Mouse (Mus musculus): ENCODE data around the gene Tram2. TPM values are rescaled to one million over a fixed set of nuclear protein-coding genes. Genes with fewer than 3 reads are reported as not detected.

The Tram2 gene
- total and polyA plus RNA-seq, 2 experiments from 2014 or later: 1.4 to 2.1 TPM

DNA sequence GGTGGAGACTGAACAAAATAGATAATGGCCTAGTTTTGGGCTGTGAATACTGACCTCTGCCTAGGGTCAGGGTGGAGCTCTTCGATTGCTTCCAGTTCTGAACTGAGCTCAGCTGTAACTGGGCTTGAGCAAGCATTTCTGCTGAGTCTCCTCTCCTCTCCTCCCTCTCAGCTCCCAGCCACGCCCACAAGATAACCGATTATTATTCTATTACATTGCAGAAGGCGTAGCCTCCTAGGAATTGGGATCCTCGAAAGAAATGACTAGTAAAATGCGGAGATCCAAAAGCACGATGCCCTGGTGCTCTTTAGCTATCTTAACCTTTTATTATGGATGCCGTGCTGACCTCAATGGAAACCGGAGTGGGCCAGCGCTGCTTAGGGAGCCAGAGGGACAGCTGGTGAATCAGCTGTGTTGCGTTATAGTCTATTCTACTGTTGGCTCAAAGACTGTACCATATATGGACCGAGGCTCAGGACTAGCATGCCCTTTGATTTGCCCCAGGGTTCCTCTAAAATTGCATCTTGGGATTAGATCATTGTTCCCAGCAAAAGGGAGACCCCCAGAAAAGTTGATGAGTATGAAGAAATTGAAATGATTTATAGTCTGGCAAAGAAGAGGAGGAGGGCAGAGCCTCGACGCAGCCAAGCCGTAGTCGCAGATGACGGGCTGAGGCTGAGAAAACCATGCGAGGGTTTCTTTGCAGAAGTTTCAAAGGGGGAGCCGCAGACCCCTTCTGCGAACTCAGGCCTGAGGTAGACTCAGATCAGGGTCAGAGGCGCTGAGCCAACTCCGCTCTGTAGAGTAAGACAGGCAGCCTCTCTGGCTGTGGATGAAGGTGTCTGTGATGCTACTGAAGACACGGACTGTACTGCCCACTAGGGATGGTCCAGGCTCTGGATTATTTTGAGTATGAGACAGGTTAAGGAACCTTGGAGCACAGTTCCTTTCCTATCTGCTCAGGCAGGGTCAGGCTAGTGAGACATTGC is 18.3 kb upstream of the Tram2 start:
- Histone ChIP-seq H3K4me3 (ENCODE audit: low read depth, low read length) (no peak overlapping the region), H3K27ac (ENCODE audit: low read depth, low read length) (no peak overlapping the region), H3K36me3 (ENCODE audit: insufficient read depth, low read length) (no peaks in the 10 kb centered on the region), H3K9ac (replicated peaks; ENCODE audit: low read length, poor library complexity, severe bottlenecking) (no peak overlapping the region), H3K9me3 (ENCODE audit: low read length) (no peaks in the 10 kb centered on the region), H3K27me3 (ENCODE audit: insufficient read depth, low read length) (no peaks in the 10 kb centered on the region), H3K4me2 (ENCODE audit: low read depth, low read length, poor library complexity, severe bottlenecking) (no peak overlapping the region), H3K4me1 (ENCODE audit: insufficient read depth, low read length) (no peaks in the 10 kb centered on the region)
- no peak for DNase-seq (ENCODE audit: low spot score)
- WGBS: 88% methylated on average over 23 of the region's 23 CpGs
- ATAC-seq (ENCODE audit: low FRiP score): no peak
- no peak for TF ChIP-seq CTCF (IDR thresholded peaks at IDR 0.05)

DNA sequence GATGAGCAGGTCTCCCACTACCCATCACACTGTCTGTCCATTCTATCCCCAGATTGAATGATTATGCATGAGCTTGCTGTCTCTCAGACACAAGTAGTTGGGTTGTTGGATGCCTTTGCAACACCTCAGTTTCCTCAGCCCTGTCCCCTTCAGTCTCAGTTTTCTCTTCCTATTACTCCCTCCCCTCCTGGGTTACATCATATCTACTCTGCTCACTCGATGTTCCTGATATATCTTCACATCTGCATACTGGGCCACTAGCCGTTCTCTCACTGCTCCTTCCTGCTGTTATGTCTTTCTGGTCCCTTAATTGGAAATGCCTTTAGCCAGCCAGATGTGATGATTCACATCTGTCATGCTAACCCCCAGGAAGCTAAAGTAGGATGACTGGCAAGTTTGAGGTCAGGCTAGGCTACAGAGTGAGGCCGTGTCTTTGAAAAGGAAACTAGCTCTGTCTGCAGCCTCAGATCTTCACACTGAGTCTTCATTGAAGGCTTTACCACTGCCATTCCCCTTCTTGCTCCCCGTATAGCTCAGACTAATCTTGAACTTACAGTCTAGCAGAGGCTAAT is 15.7 kb upstream of the Tram2 start:
- TF ChIP-seq CTCF (IDR thresholded peaks at IDR 0.05): no peak
- DNase-seq (ENCODE audit: low spot score): no peak
- Histone ChIP-seq H3K4me2 (ENCODE audit: low read depth, low read length, poor library complexity, severe bottlenecking) (no peak overlapping the region), H3K27me3 (ENCODE audit: insufficient read depth, low read length) (no peaks in the 10 kb centered on the region), H3K4me3 (ENCODE audit: low read depth, low read length) (no peak overlapping the region), H3K27ac (ENCODE audit: low read depth, low read length) (no peak overlapping the region), H3K9me3 (ENCODE audit: low read length) (no peaks in the 10 kb centered on the region), H3K9ac (replicated peaks; ENCODE audit: low read length, poor library complexity, severe bottlenecking) (no peak overlapping the region), H3K4me1 (ENCODE audit: insufficient read depth, low read length) (no peaks in the 10 kb centered on the region), H3K36me3 (ENCODE audit: insufficient read depth, low read length) (no peaks in the 10 kb centered on the region)
- WGBS: 74% methylated on average over 4 of the region's 4 CpGs
- ATAC-seq (ENCODE audit: low FRiP score): no peak

DNA sequence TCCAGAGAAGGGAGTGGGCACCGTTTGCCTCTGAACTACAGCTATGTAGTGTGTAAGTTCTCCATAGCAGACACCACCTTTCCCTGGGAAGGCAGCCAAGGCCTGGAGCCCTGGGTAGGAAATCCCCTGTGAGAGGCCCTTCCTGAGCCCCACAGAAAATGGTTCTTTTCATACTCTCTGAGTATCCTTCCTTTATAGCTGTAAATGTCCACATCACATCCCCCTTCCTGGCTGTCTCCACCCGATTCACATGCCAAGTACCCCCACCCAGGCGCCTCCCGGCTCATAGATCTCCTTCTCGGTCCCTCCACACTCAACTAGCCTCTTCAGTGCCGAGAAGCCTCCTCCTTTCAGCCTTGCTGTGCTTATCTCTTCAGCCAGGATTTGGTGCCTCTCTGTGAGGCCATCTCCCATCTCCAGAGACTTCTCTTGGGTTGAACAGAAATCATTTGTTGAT is 10.7 kb upstream of the Tram2 start:
- Histone ChIP-seq H3K27ac (ENCODE audit: low read depth, low read length) (no peak overlapping the region), H3K4me1 (ENCODE audit: insufficient read depth, low read length) (no peaks in the 10 kb centered on the region), H3K4me2 (ENCODE audit: low read depth, low read length, poor library complexity, severe bottlenecking) (no peak overlapping the region), H3K36me3 (ENCODE audit: insufficient read depth, low read length) (no peaks in the 10 kb centered on the region), H3K9ac (replicated peaks; ENCODE audit: low read length, poor library complexity, severe bottlenecking) (no peak overlapping the region), H3K9me3 (ENCODE audit: low read length) (no peaks in the 10 kb centered on the region), H3K4me3 (ENCODE audit: low read depth, low read length) (no peak overlapping the region), H3K27me3 (ENCODE audit: insufficient read depth, low read length) (no peaks in the 10 kb centered on the region)
- no peak for ATAC-seq (ENCODE audit: low FRiP score)
- DNase-seq (ENCODE audit: low spot score): no peak
- 69% methylated on average over 6 of the region's 6 CpGs for WGBS
- no peak for TF ChIP-seq CTCF (IDR thresholded peaks at IDR 0.05)

DNA sequence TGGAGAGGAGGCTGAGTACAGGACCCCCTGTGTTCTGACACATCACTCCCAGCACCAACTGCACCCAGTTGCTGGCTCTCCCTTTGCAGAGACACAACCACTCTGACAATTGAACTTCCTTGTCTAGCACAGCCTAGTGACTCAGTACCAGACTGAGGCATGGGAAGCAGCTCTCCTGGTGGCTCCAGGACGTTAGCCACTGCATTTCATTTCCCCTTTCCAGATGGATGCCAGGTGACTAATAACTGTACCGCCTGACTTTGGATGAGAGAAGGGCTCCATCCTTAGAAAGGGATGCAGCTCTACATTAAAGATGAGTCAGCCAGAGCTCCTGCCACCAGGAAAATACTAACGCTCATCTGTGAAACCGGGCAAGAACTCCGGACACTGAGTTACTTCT is 7.3 kb upstream of the Tram2 start:
- no peak for DNase-seq (ENCODE audit: low spot score)
- Histone ChIP-seq H3K27ac (ENCODE audit: low read depth, low read length) (no peak overlapping the region), H3K4me3 (ENCODE audit: low read depth, low read length) (no peak overlapping the region), H3K4me1 (ENCODE audit: insufficient read depth, low read length) (no peaks in the 10 kb centered on the region), H3K9me3 (ENCODE audit: low read length) (no peaks in the 10 kb centered on the region), H3K4me2 (ENCODE audit: low read depth, low read length, poor library complexity, severe bottlenecking) (no peak overlapping the region), H3K27me3 (ENCODE audit: insufficient read depth, low read length) (no peaks in the 10 kb centered on the region), H3K36me3 (ENCODE audit: insufficient read depth, low read length) (no peaks in the 10 kb centered on the region), H3K9ac (replicated peaks; ENCODE audit: low read length, poor library complexity, severe bottlenecking) (no peak overlapping the region)
- no peak for ATAC-seq (ENCODE audit: low FRiP score)
- WGBS: 88% methylated on average over 5 of the region's 5 CpGs
- no peak for TF ChIP-seq CTCF (IDR thresholded peaks at IDR 0.05)

DNA sequence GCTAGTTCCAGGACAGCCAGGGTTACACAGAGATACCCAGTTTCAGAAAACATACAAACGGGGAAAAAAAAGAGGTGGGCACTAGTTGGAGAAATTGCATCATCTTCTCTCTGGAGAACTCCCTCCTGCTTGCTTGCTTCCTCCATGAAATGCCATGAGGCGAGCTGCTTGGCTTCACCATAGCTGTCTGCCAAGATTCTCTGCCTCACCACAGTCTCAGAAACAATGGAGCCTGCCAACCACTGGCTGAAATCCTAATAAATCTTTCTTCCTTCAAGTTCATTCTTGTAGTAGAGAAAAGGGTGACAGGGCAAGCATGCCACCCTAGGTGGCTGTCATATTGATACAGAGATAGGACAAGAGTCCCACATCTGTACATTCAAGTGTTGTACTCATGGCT is 5.6 kb upstream of the Tram2 start:
- Histone ChIP-seq H3K9ac (replicated peaks; ENCODE audit: low read length, poor library complexity, severe bottlenecking) (no peak overlapping the region), H3K4me2 (ENCODE audit: low read depth, low read length, poor library complexity, severe bottlenecking) (no peak overlapping the region), H3K27me3 (ENCODE audit: insufficient read depth, low read length) (no peaks in the 10 kb centered on the region), H3K4me1 (ENCODE audit: insufficient read depth, low read length) (no peaks in the 10 kb centered on the region), H3K36me3 (ENCODE audit: insufficient read depth, low read length) (no peaks in the 10 kb centered on the region), H3K4me3 (ENCODE audit: low read depth, low read length) (no peak overlapping the region), H3K9me3 (ENCODE audit: low read length) (no peaks in the 10 kb centered on the region), H3K27ac (ENCODE audit: low read depth, low read length) (no peak overlapping the region)
- ATAC-seq (ENCODE audit: low FRiP score): no peak
- 60% methylated on average over 2 of the region's 2 CpGs for WGBS
- DNase-seq (ENCODE audit: low spot score): no peak
- no peak for TF ChIP-seq CTCF (IDR thresholded peaks at IDR 0.05)

DNA sequence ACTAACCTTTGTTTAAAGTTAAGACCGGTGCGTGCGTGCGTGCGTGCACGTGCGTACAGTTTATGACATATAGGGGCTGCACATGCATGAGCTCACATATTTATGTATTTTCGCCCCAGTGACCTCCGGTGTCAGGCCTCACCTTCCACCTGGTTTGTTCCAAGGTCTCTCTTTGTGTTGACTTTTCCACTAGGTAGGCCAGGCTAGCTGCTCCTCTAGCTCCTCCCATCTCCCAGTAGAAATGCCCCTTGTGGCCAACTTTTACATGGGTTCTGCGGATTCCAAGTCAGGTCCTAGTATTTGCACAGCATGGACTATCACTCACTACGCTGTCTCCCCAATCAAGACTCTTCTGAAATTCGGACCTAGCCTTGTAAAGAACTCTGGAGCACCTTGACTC is 1.3 kb upstream of the Tram2 start:
- no peak overlapping the region for H3K9ac ChIP-seq (replicated peaks; ENCODE audit: low read length, poor library complexity, severe bottlenecking)
- peaks cover 4% of the 10 kb centered on the region; the same call in 1 of the 2 replicates for H3K4me1 ChIP-seq (ENCODE audit: insufficient read depth, low read length)
- H3K27me3 ChIP-seq (ENCODE audit: insufficient read depth, low read length): peaks cover 5% of the 10 kb centered on the region; the same call in 1 of the 2 replicates
- no peaks in the 10 kb centered on the region for H3K9me3 ChIP-seq (ENCODE audit: low read length)
- no peaks in the 10 kb centered on the region for H3K36me3 ChIP-seq (ENCODE audit: insufficient read depth, low read length)
- ATAC-seq (ENCODE audit: low FRiP score): no peak
- no peak overlapping the region for H3K4me2 ChIP-seq (ENCODE audit: low read depth, low read length, poor library complexity, severe bottlenecking)
- no peak overlapping the region for H3K27ac ChIP-seq (ENCODE audit: low read depth, low read length)
- DNase-seq (ENCODE audit: low spot score): no peak
- TF ChIP-seq CTCF (IDR thresholded peaks at IDR 0.05): peak; percentile 39
- WGBS: 91% methylated on average over 12 of the region's 12 CpGs
- no peak overlapping the region for H3K4me3 ChIP-seq (ENCODE audit: low read depth, low read length)

Data from midbrain, postnatal 0 days (tissue).